Mouse (Mus musculus): Measurements from ENCODE around the gene Cel. TPM values are rescaled to one million over a fixed set of nuclear protein-coding genes. Genes with fewer than 3 reads are reported as not detected.

Cel gene
- polyA plus RNA-seq, 1 experiment from 2014 or later = 0.25 TPM

DNA sequence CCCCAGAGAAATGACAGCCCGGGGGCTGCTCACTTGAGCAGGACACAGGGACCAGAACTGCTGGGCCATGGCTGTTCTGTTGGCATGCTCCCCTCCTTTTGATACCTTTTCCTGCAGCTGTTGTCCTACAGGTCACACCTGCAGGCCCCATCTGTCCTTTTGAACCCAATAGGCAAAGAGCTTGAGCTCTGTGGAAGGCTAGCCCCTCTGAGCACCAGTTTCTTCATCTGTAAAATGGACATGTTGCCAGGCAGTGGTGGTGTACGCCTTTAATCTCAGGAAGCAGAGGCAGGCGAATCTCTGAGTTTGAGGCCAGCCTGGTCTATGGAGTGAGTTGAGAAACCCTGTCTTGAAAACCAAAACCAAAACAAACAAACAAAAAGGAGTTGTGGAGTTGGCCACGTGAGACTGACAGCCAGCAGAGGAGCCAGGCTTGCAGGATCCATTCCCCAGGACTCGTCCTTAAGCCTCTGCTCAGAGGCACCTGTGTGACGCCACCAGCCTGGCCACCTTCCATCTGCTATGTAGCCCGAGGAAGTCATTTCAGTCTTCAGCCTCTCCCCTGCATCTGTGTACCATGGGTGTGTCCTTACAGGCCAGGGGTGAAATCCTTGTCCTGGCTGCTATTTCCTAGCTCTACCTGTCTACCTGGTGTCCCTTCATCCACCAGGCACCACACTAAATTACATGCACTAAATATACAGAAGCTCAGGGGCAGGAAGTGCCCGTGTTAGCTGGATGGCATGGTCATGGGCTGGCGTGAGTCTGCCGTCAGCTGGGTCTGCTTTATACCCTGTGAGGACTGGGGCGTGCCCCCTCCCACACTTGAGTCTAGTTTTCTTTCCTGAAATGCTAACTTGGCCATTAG lies 26.2 kb downstream of the Cel start:
- Histone ChIP-seq H3K4me2 (no peak overlapping the region; the same call in 1 of the 2 replicates), H3K27me3 (no peaks in the 10 kb centered on the region), H3K9ac (no peak overlapping the region), H3K9me3 (replicated peaks) (no peaks in the 10 kb centered on the region), H3K27ac (peak overlapping the region; percentile 84; the same call in 1 of the 2 replicates), H3K4me1 (replicated peaks) (peaks cover 84% of the 10 kb centered on the region), H3K36me3 (no peaks in the 10 kb centered on the region), H3K4me3 (no peak overlapping the region)
- 77% methylated on average over 11 of the region's 11 CpGs for WGBS
- no peak for ATAC-seq (replicated peaks; ENCODE audit: insufficient number of reproducible peaks, insufficient read depth, low FRiP score, low read depth)

DNA sequence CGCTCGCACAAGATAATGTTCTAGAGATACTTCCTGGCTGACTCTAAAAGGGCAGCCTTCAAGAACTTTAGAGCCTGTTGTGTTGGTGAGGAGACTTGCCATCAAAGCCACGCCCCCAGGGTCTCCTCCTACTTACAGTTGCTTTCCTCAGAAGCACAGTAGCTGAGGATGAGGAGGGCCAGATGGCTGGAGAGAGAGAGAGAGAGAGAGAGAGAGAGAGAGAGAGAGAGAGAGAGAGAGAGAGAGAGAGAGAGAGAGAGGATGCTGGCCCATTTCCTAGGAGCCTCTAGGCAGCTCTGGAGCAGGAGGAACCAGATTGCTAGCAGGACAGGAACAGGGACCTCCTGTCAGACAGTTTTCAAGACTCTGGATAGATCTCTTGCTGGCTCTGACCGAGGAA lies 27.0 kb downstream of the Cel start:
- Histone ChIP-seq H3K4me1 (replicated peaks) (peaks cover 89% of the 10 kb centered on the region), H3K27ac (peak overlapping the region; percentile 84), H3K9me3 (replicated peaks) (no peaks in the 10 kb centered on the region), H3K36me3 (no peaks in the 10 kb centered on the region), H3K4me3 (no peak overlapping the region), H3K4me2 (peak overlapping the region; percentile 88), H3K27me3 (no peaks in the 10 kb centered on the region), H3K9ac (no peak overlapping the region)
- no peak for ATAC-seq (replicated peaks; ENCODE audit: insufficient number of reproducible peaks, insufficient read depth, low FRiP score, low read depth)
- 46% methylated on average over 4 of the region's 4 CpGs for WGBS

DNA sequence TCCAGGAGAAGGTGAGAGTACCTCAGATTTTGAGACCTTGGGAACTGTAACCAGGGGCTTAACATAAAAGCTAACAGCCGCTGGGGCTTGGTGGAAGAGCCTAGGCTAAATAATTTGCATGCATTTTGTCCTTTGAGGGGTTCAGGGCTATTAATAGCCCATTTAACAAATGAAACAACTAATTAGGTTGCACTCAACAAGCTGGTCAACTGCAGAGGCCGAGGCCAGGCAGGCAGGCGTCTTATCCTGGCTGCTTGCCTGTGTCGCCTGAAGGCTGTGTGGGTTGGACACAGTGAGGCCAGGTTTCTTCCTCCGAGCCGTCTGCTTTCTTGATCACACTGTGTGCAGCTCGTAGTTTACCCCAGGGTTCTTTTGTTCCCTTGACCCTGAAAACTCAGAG lies 27.6 kb downstream of the Cel start:
- Histone ChIP-seq H3K27ac (peak overlapping the region; percentile 84), H3K4me3 (peak overlapping the region; percentile 78; the same call in 1 of the 2 replicates), H3K9me3 (replicated peaks) (no peaks in the 10 kb centered on the region), H3K9ac (no peak overlapping the region), H3K27me3 (no peaks in the 10 kb centered on the region), H3K4me1 (replicated peaks) (peaks cover 94% of the 10 kb centered on the region), H3K36me3 (no peaks in the 10 kb centered on the region), H3K4me2 (peak overlapping the region; percentile 88)
- ATAC-seq (replicated peaks; ENCODE audit: insufficient number of reproducible peaks, insufficient read depth, low FRiP score, low read depth) = no peak
- WGBS = 32% methylated on average over 7 of the region's 7 CpGs

DNA sequence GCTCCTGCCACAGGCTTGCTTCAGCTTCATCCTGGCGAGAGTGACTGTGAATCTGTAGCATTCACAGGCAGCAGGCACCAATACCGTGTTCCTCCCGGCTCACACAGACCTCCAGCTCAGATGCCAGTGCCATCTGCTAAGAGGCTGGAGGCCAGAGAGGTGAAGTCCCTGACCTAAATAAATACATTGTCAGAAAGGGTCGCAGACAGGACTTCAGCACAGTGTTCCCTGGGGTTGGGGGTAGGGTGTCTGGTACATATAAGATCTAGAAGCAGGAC lies 28.0 kb downstream of the Cel start:
- H3K36me3 ChIP-seq = no peaks in the 10 kb centered on the region
- peaks cover 92% of the 10 kb centered on the region for H3K4me1 ChIP-seq (replicated peaks)
- H3K9me3 ChIP-seq (replicated peaks) = no peaks in the 10 kb centered on the region
- peak overlapping the region; percentile 84 for H3K27ac ChIP-seq
- H3K4me3 ChIP-seq = peak overlapping the region; percentile 78
- 35% methylated on average over 4 of the region's 4 CpGs for WGBS
- no peaks in the 10 kb centered on the region for H3K27me3 ChIP-seq
- no peak overlapping the region for H3K9ac ChIP-seq
- H3K4me2 ChIP-seq = peak overlapping the region; percentile 88
- ATAC-seq (replicated peaks; ENCODE audit: insufficient number of reproducible peaks, insufficient read depth, low FRiP score, low read depth) = no peak

DNA sequence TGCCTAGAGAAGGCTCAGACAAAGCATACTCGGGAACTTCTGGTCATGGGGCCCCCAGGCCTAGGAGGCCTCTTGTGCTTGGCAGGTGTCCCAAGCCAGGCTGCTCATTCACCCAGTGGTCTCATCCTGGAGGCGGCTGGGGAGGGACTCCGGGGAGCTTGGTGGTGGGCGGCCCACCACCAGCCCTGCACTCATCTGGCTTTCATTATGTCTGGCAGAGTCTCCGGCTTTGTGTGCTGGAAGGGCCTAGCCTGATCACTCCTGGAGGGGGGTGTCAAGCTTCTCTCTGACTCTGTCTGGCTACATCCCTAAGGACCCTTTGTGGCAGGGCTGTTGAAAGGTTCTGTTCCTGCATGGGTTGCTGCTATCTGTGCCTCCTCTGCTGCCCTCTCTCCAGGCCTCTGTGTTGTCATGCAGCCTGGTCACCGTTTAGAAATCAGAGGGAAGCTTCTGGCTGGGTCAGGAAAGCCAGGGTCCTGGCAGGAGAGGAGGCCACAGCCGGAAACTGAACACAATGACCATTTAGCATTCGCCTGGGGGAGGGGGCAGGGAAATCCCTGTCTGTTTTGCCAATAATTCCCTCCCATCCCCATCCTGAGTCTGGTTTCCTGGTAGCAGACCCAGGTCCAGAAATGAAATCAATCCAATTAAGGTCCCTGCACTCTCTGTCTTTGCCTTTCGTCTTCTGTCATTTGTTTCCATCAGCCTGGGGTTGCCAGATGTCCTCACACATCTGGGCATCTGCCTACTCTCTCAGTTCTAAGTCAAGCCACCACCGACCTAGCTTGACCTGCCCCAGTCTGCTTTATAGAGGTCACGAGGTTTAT lies 28.6 kb downstream of the Cel start:
- no peaks in the 10 kb centered on the region for H3K27me3 ChIP-seq
- H3K9me3 ChIP-seq (replicated peaks) = no peaks in the 10 kb centered on the region
- no peaks in the 10 kb centered on the region for H3K36me3 ChIP-seq
- peak overlapping the region; percentile 81 for H3K9ac ChIP-seq
- peak; percentile 23; the same call in 1 of the 2 replicates for ATAC-seq (replicated peaks; ENCODE audit: insufficient number of reproducible peaks, insufficient read depth, low FRiP score, low read depth)
- whole genome bisulfite sequencing = 33% methylated on average over 11 of the region's 11 CpGs
- peaks cover 92% of the 10 kb centered on the region for H3K4me1 ChIP-seq (replicated peaks)
- peak overlapping the region; percentile 84 for H3K27ac ChIP-seq
- peak overlapping the region; percentile 78 for H3K4me3 ChIP-seq
- peak overlapping the region; percentile 88 for H3K4me2 ChIP-seq

DNA sequence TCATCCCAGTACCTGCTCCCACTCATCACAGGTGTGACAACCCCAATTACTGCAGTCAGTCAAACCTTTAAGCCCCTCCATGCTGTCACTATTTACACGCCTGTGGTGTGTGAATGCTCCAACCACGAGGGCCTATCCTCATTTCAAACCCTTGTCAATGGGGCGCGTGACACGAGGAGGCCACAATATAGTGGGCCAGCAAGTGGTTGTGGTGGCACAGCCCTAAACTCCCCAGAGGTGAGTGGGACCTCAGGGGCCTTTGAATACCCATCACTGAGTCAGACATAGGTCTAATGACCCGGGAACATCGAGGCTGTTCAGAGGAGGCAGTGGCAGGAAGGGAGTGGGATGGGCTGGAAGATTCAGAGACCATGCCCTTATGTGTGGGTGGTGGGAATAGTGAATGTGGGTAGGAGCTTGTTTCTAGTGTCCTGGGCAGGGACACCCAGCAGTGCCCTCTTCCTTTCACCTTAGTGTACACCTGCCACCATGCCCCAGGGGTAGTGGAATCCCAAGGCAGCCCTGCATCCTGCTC lies 29.2 kb downstream of the Cel start:
- Histone ChIP-seq H3K27ac (peak overlapping the region; percentile 84), H3K9ac (peak overlapping the region; percentile 81), H3K4me3 (peak overlapping the region; percentile 78), H3K27me3 (no peaks in the 10 kb centered on the region), H3K36me3 (no peaks in the 10 kb centered on the region), H3K4me1 (replicated peaks) (peaks cover 88% of the 10 kb centered on the region), H3K4me2 (peak overlapping the region; percentile 88), H3K9me3 (replicated peaks) (no peaks in the 10 kb centered on the region)
- WGBS = 59% methylated on average over 7 of the region's 7 CpGs
- no peak for ATAC-seq (replicated peaks; ENCODE audit: insufficient number of reproducible peaks, insufficient read depth, low FRiP score, low read depth)

DNA sequence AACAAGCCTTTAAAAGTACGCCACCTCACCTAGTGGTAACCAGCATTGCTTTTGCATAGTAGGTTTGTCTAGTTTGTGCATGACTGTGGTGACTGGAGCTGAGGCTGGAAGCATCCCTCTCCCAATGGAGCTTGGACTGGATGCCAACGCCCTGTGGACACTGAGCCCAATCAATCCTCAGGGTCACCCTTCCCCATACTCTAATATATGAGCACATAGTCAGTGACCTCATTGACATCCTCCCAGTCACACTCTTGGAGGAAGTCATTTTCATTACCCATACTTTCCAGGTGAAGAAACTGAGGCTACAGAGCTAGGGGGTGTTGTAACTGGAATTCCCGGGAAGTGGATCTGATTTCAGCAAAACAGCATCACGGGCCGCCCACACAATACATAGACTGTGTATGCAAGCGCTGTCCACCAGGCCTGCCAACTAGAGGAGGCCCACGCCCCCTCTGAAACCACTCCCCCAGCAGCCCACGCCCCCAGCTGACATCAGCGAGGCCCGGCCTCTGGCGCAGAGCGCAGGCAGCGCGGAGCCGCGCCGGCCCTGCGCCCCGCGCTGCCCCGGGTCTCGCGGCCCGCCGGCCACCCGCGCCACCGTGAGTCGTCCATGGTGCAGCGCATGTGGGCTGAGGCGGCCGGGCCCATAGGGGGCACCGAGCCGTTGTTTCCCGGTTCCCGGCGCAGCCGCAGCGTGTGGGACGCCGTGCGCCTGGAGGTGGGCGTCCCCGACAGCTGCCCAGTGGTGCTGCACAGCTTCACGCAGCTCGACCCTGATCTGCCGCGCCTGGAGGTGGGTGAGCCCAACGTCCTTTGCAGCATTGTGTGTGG lies 30.0 kb downstream of the Cel start:
- H3K27me3 ChIP-seq = no peaks in the 10 kb centered on the region
- H3K9ac ChIP-seq = peak overlapping the region; percentile 81
- no peaks in the 10 kb centered on the region for H3K36me3 ChIP-seq
- peak overlapping the region; percentile 78 for H3K4me3 ChIP-seq
- no peaks in the 10 kb centered on the region for H3K9me3 ChIP-seq (replicated peaks)
- WGBS = 3% methylated on average over 48 of the region's 49 CpGs
- peaks cover 80% of the 10 kb centered on the region for H3K4me1 ChIP-seq (replicated peaks)
- peak overlapping the region; percentile 88 for H3K4me2 ChIP-seq
- peak; percentile 89 for ATAC-seq (replicated peaks; ENCODE audit: insufficient number of reproducible peaks, insufficient read depth, low FRiP score, low read depth)
- H3K27ac ChIP-seq = peak overlapping the region; percentile 84

DNA sequence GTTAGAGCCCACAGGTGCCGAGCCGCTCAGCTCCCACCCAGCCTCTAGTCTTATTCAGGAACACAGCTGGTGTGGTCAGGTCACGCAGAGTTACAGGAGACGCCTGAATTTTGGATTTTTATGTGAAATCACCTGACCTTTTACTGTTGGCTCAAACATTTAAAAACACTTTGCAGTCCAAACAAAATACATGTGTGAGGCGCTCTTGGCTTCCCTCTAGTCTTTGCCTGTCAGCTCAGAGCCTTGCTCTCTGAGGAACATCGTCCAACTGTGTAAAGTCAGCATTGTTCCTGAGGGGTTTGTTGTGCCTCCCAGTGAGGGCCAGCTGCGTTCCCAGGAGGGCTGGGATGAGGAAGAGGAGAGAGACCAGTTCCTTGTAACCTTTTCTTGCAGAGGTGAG lies 32.9 kb downstream of the Cel start:
- Histone ChIP-seq H3K4me3 (no peak overlapping the region), H3K36me3 (no peaks in the 10 kb centered on the region), H3K27me3 (no peaks in the 10 kb centered on the region), H3K27ac (peak overlapping the region; percentile 46), H3K4me1 (replicated peaks) (peaks cover 66% of the 10 kb centered on the region), H3K9me3 (replicated peaks) (no peaks in the 10 kb centered on the region), H3K4me2 (no peak overlapping the region), H3K9ac (no peak overlapping the region)
- ATAC-seq (replicated peaks; ENCODE audit: insufficient number of reproducible peaks, insufficient read depth, low FRiP score, low read depth) = no peak
- 61% methylated on average over 7 of the region's 7 CpGs for WGBS

DNA sequence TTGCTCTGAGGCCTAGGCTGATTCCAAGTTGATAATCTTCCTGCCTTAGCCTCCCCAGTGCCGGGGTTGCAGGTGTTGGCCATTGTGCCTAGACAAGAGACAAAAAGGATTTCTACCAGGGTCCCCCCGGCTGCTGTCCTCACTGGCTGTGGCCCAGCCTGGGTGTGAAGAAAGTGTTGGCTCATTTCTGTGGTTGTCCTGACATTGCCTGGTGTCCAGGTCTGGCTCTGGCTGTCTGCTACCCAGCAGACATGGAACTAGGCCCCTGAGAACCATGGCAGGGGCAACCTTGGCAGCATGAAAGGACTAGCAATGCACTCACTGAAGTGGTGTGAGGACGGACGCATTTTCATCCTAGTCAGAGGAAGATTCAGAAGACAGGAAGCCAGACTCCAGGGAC lies 33.3 kb downstream of the Cel start:
- H3K27me3 ChIP-seq = no peaks in the 10 kb centered on the region
- no peak for ATAC-seq (replicated peaks; ENCODE audit: insufficient number of reproducible peaks, insufficient read depth, low FRiP score, low read depth)
- H3K9ac ChIP-seq = no peak overlapping the region
- 70% methylated on average over 4 of the region's 4 CpGs for WGBS
- peak overlapping the region; percentile 28; the same call in 1 of the 2 replicates for H3K27ac ChIP-seq
- H3K4me3 ChIP-seq = no peak overlapping the region
- no peaks in the 10 kb centered on the region for H3K9me3 ChIP-seq (replicated peaks)
- H3K36me3 ChIP-seq = no peaks in the 10 kb centered on the region
- peaks cover 66% of the 10 kb centered on the region for H3K4me1 ChIP-seq (replicated peaks)
- no peak overlapping the region for H3K4me2 ChIP-seq

DNA sequence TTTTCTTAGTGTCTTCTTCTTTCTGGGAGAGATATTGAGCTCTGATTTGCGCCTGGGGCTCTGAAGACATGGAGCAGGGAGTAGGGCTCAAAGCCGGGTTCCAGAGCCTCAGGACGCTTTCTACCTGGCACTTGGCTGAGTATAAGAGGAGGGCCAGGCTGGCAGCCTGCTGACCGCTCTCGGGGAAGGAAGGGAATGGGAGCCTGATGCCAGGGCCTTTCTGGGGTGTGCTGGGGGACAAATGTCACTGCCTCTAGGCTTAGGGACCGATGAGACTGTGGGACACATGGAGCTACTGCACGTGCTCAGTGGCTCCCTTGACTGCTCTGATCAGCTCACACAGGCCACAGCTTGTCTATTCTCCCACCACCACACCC lies 34.9 kb downstream of the Cel start:
- ATAC-seq (replicated peaks; ENCODE audit: insufficient number of reproducible peaks, insufficient read depth, low FRiP score, low read depth) = no peak
- H3K4me1 ChIP-seq (replicated peaks) = peaks cover 67% of the 10 kb centered on the region
- H3K4me3 ChIP-seq = no peak overlapping the region

More for the DNA sequence above, 34.9 kb downstream of the Cel start:
- 79% methylated on average over 7 of the region's 7 CpGs for WGBS
- Histone ChIP-seq H3K9me3 (replicated peaks) (no peaks in the 10 kb centered on the region), H3K4me2 (no peak overlapping the region), H3K36me3 (no peaks in the 10 kb centered on the region), H3K27ac (no peak overlapping the region), H3K9ac (no peak overlapping the region), H3K27me3 (no peaks in the 10 kb centered on the region)
